Mouse (Mus musculus) megakaryocyte, embryonic 14.5 days (primary cell): ENCODE data around the gene Itih3.

Experiments used
- FLI1 ChIP-seq: IDR thresholded peaks from 2 replicates; pipeline ENCODE4 v1.6.1; 2012; ENCODE audit warnings: low read length, inconsistent platforms, mixed read lengths
- GATA1 ChIP-seq: IDR thresholded peaks from 3 replicates; pipeline ENCODE4 v1.6.1; 2012; ENCODE audit warnings: mixed read lengths, low read length, inconsistent platforms, borderline replicate concordance

- no peak for TF ChIP-seq GATA1
- TF ChIP-seq FLI1, result no peak
Observed at GRCm38 (mm10) chr14:30912641-30913040, 10.9 kb downstream of the Itih3 start.
